Mouse (Mus musculus) E14TG2a.4 (cell line): ENCODE measurements around the gene Mkks.

ENCODE experiments used
- CTCF ChIP-seq: conservative IDR thresholded peaks from 2 replicates; pipeline ENCODE4 v1.5.1; 2014; ENCODE audit warnings: low read length
- NANOG ChIP-seq: IDR thresholded peaks from 2 replicates; pipeline ENCODE4 v1.6.1; 2014; ENCODE audit warnings: borderline replicate concordance, low read length, mixed read lengths
- POU5F1 ChIP-seq: IDR thresholded peaks from 2 replicates; pipeline ENCODE4 v1.6.1; 2014; ENCODE audit warnings: low read length, borderline replicate concordance

DNA sequence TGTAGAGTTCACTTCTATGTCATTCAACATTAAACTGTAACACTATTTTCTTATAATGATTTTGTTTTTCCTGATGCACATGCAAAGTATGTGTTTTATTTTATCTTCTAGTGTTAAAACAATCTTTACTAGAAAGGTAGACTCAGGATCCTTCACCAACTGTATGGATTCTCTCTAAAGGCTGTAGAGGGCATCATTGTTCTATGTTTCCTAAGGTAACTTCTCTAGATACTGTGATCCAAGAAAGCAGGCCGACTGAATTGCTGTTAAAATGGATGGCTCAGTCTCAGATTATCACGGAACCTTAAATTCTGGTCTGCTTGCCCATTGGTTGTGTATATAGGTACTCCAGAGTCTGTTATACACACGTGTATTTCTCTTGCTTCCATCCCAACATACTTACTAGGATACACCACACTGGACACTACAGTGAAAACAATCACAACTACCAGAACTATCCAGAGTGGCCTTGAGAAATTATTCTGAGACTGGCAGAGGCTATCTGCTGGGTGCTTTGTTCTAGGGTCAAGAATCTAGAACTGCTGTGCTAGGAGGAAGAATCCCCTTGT is 23.2 kb upstream of the Mkks start:
- TF ChIP-seq POU5F1: no peak
- no peak for TF ChIP-seq CTCF
- TF ChIP-seq NANOG: no peak
